Mouse (Mus musculus): ENCODE measurements around the gene Haus7. TPM values are rescaled to one million over a fixed set of nuclear protein-coding genes. Genes with fewer than 3 reads are reported as not detected.
"Not testable (repeated sequence)": the region's sequence is repeated elsewhere in the genome, so short reads cannot be mapped to it uniquely, and the experiment has no call there.

Gene Haus7
- polyA plus RNA-seq (2012; rRNA removed), result 19.7 and 24.8 TPM in 2 replicates

DNA sequence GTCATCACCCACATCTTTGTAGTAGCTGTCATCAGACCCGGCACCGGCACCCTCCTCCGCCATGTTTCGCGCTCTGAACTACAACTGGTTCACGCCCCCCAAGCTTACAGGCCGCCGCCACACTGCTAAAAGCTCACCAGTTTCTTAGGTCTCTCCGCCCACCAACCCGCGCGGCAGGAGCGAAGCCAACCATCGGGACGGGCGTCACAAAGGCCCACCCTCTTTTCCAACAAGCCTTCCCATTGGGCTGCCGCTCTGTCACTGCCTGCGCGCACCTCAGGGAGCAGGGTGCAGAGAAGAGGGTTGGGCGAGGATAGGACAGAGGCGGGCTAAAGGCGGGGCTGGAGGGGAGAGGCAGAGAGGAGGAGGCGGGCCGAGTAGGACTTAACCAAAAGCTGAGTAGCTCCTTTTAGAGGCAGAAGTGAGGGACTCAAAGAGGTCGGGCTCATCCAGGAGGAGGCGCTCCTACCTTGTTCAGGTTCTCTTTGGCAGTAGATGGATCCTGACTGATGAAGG, at the start of gene Haus7:
TSS of gene Haus7 (minus strand) at position 168 of the 516 bp plus-strand sequence.
- DNase-seq (ENCODE audit: low spot score), result peak; percentile 70

DNA sequence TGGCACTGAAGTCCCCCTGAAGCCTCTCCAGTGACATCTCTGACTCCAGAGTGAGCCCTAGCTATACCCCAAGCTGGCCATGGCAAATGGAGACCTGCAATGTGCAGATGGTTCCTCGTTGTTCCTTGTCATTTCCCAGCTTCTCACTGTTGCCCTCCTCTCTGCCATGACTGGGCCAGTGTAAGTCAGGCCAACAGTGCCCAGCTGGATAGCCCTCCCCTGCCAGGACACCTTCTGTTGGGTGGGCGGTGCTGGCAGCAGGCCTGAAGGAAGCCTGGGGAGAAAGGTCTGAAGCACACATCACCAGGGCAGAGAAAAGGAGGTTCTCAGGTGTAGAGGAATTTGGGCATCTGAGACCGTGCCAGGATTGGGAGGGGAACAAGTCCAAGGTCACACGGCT, 47.7 kb upstream of the Haus7 start:
- DNase-seq (ENCODE audit: low spot score), result no peak

DNA sequence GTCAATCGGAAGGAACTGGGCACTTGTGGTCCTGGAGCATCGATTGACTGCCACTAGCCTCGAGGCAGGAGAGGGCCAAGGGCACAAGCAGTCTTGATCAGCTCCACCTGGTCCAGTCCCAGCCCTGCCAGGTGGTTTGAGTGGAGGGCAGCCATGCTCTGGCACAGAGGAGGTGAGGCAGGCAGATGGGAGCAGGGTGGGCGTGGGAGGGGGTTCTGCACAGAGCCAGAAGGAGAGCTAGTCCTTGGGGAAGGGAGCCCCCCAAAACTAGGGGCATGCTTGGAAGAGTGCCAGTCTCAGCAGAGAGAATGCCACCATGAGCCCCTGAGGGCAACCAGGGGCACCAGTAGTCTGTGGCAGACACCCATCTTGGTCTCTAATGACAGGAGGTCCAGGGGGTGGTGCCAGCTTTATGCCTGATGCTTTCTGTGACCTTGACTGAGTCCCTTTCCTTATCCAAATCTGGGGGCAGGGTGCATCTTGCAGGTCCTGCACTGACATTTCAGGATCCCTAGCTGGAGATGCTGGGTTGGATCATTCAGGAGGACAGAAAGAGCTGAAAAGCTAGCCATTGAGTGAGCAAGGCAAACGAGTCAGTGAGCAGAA, 46.4 kb upstream of the Haus7 start:
- no peak for DNase-seq (ENCODE audit: low spot score)

DNA sequence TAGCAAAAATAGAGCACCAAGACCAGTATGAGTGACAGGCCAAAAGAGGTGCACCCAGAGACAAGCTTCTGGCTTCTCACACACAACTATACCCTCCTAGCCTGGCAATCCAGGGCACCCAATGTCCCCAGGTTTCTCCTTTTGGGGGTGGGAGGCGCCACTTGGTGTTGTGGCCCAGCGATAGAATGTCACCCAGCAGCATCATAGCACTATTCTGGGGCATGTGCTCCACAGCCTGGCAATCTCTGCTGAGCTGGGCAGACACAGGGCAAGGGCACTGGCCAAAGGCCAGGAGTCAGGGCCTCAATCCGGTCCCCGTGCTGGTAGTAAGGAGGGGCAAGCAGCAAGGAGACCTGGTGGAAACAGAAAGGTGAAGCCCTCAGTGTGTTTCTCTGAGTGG, 37.9 kb upstream of the Haus7 start:
- no peak for DNase-seq (ENCODE audit: low spot score)

DNA sequence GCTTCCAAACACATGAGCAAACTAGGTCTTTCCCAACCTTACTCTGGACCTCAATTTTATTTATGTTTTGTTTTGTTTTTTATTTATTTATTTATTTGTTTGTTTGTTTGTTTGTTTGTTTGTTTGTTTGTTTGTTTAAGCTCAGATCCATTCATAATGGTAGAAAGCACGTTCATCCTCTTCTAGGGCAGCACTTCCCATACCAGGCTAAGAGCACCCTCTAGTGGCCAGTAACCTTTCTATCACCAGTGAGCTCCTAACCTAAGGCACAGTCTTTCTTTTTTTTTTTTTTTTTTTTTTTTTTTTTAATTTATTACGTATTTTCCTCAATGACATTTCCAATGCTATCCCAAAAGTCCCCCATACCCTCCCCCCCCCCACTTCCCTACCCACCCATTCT, 34.7 kb upstream of the Haus7 start:
- DNase-seq (ENCODE audit: low spot score), result not testable (repeated sequence)

DNA sequence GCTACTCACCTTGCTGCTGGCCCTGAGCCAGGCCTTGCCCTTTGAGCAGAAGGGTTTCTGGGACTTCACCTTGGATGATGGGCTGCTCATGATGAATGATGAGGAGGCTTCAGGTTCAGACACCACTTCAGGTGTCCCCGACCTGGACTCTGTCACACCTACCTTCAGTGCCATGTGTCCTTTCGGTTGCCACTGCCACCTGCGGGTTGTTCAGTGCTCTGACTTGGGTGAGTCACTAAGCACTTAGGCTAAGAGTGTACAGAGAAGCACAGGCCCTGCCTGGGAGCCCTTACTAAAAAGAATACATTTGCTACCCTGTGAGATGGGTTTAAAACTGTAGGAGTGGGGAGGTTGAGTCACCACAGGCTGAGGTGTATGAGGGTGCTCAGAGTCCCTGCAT, 32.0 kb upstream of the Haus7 start:
- DNase-seq (ENCODE audit: low spot score), result no peak

DNA sequence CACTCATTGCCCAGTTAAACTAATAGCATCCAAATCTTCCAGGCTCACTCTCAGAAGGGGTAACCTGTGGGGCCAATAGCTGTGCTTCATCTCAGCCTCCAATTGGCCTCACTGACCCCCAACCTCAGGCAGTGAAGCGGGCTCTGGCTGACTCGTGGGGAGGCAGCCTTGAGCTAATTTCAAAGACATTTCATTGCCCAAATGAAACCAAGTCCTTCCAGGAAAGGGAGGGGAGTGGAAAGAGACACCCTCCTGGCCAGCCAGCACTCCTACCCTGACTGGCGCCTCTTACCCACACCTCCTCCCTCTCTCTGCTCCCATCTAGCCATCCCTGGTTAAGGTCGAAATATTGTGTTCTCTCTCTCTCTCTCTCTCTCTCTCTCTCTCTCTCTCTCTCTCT, 31.3 kb upstream of the Haus7 start:
- DNase-seq (ENCODE audit: low spot score), result no peak

DNA sequence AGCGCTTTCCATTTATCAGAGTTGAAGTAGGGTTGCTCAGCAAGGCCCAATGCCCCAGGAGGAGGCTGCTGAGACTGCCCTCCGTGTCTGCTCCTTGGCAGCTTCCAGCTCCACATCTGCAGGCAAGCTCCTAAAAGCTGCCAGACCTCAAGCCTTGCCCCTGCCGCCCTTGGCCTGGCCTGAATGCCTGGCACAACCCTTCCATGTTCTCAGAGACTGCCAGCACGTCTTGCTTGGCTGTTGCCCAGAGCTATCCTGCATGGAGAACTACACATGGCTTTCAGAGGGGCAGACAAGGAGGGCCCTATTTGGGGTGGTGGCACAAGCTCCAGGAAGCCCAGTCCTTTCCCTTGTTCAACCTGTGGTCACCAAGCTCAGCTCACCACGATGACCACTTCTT, 28.1 kb upstream of the Haus7 start:
- DNase-seq (ENCODE audit: low spot score), result no peak

DNA sequence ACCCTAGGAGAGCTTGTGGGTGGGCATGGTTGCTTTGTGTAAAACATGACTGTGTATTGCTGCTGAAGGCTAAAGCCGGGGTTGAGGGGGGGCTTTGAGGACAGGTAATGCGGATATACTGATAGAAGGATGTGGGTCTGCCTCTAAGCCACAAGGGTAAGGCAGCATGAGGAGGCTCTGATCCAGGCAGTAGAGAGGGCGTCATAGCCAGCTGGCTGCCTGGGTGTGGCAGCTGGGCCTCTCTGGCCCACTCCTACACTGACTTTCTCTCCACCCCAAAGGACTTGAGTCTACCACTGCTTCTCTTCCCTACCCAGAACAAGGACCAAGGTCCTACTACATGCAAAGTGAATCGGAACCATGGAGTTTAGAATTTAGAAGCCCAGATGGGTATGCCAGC, 26.0 kb upstream of the Haus7 start:
- no peak for DNase-seq (ENCODE audit: low spot score)

DNA sequence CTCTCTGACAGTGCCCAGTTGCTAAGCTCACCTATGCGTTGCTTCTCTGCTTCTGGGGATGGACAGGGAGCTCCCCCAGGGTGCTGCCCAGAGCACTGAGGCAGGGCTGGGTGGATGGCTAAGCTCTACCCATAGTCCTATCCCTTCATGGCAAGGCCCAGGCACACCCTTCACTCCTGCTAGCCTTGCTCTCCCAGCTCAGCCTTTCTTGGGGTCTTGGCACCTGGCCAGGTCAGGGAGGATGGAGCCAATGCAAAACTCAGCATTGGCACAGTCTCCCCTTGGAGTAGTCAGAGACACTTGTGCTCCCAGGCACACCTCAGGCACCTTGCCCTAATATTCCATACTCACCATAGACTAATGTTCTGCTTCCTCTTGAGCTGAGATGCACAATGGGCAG, 25.2 kb upstream of the Haus7 start:
- no peak for DNase-seq (ENCODE audit: low spot score)

DNA sequence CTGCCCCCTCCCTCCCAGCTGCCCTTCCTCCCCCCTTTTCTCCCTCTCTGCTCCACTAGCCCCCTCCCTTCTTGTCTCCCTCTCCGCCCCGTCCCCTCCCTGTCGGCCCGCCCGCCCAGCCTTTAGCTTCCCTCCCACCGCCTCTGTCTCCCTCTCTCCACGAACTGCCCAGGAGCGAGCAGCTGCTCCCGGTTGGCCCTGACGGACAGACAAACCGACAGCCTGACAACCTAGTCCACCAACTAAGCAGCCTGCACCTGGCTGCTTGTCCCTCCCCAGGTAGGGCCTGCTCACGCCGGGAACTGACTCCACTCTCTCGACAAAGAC, 24.6 kb upstream of the Haus7 start, which contains the start of gene Bgn:
TSS of gene Bgn (plus strand) at position 119 of the 327 bp plus-strand sequence.
- no peak for DNase-seq (ENCODE audit: low spot score)

DNA sequence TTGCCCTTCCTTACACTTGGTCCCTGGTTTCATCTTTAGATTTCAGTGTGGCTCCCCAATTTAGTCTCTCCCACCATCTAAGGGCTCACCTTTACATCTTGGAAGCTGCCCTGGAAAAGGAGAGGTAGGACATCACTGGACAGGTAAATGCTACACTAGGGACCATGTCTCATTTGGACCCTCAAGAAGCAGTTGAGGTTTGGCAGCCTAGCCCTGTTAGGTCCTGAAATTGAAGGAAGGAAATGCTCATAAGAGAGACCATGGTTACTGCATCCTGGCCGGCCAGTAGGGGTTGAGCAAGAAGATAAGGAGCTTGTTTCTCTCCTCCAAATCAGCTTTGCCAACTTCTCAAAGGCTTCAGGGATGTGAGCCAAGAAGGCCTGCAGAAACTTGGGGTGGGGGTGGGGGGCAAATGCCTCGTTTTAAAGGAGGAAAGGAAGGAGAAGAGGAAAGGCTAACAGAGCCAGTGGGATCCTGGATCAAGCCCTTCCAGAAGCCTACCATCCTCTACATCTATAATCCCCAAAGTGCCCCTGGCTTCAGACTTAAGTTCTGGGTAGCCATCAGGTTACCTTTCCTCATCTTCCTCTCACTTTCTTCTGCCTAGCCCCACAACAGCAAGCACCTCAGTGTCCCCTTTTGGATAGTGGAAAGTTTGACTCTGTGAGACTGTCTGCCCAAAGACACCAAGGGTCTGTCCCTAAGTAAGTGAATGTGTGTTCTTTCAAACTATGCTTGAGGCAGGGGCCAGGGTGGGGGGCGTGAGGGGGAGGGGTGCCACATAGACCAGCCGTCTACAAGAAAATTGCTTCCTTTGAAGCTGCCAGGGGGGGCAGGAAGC, 24.0 kb upstream of the Haus7 start:
- DNase-seq (ENCODE audit: low spot score), result no peak

DNA sequence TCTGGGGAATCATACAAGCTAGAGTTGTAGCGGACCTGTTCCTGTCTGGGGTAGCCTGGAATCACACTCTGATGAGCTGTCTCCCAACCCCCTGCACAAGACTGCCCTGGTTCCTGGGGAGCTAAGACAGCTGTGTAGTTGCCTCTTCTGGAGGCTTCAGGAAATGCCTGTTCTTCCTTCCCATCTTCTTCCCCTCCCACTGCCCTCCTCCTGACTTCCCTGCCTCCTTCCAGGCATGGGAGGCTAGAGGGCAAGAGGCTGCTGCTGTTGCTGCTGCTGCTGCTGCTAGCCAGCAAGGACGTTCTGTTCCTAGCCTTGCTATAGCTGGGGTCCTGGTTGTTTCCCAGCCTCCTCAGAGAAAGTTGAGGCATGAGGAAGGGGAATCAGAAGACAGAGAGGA, 21.5 kb upstream of the Haus7 start:
- DNase-seq (ENCODE audit: low spot score), result no peak

DNA sequence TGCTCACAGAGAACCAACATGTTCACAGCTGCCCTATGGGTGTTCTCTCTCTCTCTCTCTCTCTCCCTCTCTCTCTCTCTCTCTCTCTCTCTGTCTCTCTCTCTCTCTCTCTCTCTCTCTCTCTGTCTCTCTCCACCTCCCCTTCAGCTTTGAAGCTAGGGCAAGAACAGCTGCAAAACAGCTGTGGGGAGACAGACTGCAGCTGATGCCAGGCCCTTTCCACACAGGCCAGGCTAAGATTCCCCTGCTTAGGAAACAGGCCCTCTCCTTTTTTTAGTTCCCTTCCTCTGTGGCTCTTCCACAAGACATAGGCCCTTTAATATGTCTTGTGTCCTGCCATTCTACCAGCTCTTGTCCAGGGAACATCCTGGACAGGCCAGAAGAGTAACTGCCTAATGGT, 20.8 kb upstream of the Haus7 start:
- no peak for DNase-seq (ENCODE audit: low spot score)

DNA sequence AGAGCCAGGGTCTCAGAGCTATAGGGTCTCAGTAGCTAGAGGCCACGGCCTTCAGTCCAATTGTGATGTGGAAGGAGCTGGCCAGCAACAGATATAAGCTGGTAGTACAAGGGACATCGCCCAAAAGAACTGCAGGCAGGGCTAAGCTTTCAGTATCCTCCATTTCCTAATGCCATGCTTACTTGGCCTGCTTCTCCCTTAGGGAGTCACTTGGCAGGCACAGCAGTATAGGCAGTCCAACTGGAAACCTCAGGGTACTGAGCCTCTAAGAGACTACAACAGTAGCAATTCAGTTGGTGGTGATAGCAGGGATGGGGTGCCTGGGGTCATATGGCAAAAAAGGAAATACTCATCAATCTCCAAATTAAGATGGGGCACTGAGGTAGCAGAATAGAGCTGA, 18.7 kb upstream of the Haus7 start:
- no peak for DNase-seq (ENCODE audit: low spot score)

DNA sequence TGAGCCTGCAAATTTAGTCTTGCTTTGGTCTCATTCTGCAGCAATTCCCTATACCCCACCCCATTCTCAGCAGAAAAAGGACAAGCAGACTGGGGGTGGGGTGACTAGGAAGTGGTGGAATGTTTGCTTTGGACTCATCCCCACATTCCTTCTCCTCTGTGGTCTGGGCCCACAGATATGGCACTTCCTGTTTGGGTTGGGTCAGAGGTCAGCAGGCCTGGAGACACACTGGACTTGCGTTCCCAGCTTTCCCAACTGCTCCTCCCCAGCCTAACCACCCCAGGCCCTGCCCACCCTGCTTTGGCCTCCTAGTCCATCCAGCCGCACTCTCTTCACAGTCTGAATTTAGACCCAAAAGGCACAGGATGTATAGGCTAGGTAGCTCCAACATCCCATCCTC, 17.8 kb upstream of the Haus7 start:
- no peak for DNase-seq (ENCODE audit: low spot score)

DNA sequence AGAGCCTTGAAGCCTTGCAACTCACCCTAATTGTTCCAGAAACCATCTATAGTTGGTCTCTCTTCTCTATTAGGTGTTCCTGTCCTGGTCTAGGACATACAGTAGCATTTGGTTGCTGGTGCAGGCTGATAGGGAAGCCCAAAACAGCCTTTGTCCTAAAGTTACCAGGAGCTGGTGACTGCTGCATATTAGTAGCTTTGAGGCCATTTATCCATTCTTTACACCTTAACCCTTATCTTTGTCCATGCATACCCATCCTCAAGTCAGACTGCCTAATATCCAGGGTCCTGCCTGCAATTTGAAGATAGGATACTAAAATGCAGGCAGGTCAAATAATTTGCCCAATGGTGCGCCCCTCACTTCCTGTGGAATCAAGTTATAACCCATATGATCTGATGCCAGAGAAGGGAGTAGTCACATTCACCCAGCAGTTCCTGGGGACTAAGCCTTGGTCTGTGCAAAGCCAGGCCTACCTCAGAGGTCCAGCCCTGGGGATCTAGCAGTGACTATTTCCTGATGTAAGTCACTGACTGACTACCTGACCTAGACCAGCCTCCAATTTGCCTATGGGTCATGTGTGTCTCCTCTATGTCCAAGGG, 16.9 kb upstream of the Haus7 start:
- DNase-seq (ENCODE audit: low spot score), result no peak

DNA sequence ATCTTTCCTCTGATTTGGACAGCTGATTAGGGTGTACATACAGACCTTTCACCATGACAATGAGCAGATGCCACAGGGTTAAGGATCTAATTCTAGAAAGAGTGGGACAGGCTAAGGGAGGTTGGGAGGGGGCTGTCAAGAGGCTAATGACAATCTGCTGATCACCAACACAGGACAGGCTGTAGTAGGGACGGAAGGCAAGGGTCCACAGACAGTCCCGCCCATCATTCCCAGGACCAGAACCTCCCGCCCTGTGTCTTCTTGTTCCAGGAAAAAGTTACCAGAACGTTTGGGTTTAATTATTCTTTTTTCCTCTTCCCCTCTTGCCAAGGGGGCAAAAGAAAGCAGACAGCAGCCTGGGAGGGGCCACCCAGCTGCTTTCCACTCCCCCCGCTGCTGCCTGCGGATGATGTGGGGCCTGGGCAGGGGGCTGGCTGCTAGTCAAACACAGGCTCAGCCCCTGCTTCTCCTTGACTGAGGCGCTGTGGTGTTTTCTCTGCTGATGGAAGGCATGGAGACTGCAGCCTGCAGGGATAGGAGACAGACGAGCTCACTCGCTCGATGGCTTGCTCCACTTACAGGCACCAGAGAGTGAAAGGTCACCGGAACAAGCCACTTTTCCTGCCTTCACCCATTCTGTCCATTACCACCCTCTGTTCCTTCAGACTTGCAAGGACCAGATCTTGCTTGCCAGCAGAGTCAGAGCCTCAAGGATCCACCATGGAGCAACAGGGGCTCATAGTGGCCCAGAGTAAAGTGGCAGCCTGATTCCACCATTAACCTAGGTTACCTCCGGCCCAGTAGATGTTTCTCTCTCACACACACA, 15.7 kb upstream of the Haus7 start:
- no peak for DNase-seq (ENCODE audit: low spot score)

DNA sequence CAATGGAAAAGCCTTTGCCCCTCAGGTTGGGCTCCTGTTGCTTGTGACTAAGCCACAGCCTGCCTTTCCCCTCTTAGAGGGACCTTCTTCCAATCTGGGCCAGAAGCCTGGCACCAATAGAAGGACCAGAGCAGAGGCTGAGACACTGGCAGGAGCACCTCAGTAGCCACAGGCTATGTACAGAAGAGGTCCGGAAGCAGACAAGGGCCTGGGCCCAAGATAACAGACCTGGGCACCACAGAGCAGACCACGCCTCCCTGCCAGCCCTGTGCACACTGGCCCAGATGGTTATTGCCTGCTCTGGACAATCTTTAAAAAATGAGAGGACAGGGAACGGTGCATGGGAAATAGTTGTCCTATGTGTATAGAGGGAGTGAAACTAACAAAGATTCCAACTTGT, 12.9 kb upstream of the Haus7 start:
- no peak for DNase-seq (ENCODE audit: low spot score)

DNA sequence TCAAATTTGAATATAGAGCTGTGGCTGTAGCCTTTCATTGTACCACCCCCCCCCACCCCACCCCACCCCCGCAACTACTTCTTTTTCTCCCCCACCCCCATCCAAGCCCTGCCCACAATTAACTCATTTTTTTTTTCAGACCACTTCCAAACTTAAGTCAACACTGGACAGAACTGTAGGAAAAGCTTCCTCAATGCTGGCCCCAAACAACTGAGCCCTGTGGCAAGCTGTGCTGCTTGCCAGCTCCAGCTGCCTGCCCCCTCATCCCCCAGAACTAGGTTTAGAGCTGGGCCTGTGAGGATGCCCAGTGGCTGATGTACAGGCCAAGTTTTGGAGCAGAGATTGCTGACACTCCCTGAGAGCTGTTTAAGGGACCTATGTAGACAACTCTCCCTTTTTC, 9.9 kb upstream of the Haus7 start:
- no peak for DNase-seq (ENCODE audit: low spot score)

DNA sequence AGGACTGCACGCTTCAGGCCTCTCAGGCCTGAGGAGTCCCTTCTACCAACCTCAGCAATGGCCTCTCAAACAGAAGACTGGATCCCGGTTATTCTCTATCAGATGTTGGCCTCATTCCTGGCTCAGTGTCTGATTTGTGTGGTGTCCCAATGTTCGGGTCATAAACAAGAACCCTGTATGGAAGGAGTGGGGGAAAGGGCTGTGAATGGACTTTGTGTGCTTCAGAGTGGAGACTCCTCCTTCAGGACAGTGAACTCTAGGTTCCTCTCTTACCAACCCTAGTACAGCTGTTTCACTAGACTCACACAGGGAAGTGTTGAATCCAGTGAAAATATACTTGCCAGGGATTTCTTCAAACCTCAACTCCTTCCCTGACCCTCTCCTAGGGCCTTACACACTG, 9.5 kb upstream of the Haus7 start:
- no peak for DNase-seq (ENCODE audit: low spot score)

Data from urinary bladder, adult 2 months (tissue).